Mouse (Mus musculus): ENCODE measurements around the gene Tbl1xr1. TPM values are rescaled to one million over a fixed set of nuclear protein-coding genes. Genes with fewer than 3 reads are reported as not detected.

Gene Tbl1xr1
- polyA plus RNA-seq, 1 experiment from 2014 or later, result 10.7 TPM

DNA sequence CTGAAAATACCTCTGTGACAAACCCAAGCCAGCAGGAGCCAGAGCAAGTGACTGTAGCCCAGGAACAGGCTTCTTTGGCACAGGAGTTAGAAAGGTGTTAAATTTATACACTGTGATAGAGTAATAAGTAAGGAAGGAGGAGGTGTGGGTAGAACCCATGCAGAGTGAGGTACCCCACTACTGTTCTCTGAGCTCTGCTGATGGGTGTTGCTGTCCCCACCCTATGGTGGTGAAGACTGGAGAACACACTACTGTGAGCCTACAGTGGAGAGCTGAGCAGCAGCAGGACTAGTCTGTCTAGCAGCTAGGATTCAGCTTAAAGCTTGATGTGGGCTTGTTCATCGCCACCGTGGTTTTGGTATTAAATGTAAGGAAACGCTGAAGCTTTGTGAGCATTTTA, 86.5 kb downstream of the Tbl1xr1 start:
- WGBS, result over 99% methylated on average over 3 of the region's 3 CpGs
- Histone ChIP-seq H3K27ac (no peak overlapping the region), H3K9ac (ENCODE audit: low read depth, low read length) (no peak overlapping the region), H3K4me3 (replicated peaks; ENCODE audit: low read depth, low read length) (no peak overlapping the region), H3K36me3 (ENCODE audit: insufficient read depth, low read length) (no peaks in the 10 kb centered on the region), H3K27me3 (ENCODE audit: insufficient read depth, low read length) (no peaks in the 10 kb centered on the region), H3K4me1 (replicated peaks; ENCODE audit: insufficient read depth, low read length) (no peaks in the 10 kb centered on the region), H3K9me3 (replicated peaks; ENCODE audit: low read length) (no peaks in the 10 kb centered on the region), H3K4me2 (ENCODE audit: low read length) (no peak overlapping the region)
- ATAC-seq (replicated peaks; ENCODE audit: low FRiP score, low read depth) (no peak), DNase-seq (ENCODE audit: low spot score) (no peak)
- no peak for TF ChIP-seq CTCF (IDR thresholded peaks at IDR 0.05; ENCODE audit: low read depth)

GRCm38 (mm10) chr3:22167856-22168255, 91.4 kb downstream of the Tbl1xr1 start:
- WGBS, result 84% methylated on average over 2 of the region's 2 CpGs
- Histone ChIP-seq H3K27ac (no peak overlapping the region), H3K9me3 (replicated peaks; ENCODE audit: low read length) (no peaks in the 10 kb centered on the region), H3K4me1 (replicated peaks; ENCODE audit: insufficient read depth, low read length) (no peaks in the 10 kb centered on the region; the same call in 1 of the 2 replicates), H3K36me3 (ENCODE audit: insufficient read depth, low read length) (no peaks in the 10 kb centered on the region), H3K4me2 (ENCODE audit: low read length) (no peak overlapping the region), H3K27me3 (ENCODE audit: insufficient read depth, low read length) (no peaks in the 10 kb centered on the region), H3K4me3 (replicated peaks; ENCODE audit: low read depth, low read length) (no peak overlapping the region), H3K9ac (ENCODE audit: low read depth, low read length) (no peak overlapping the region)
- ATAC-seq (replicated peaks; ENCODE audit: low FRiP score, low read depth), result no peak
- TF ChIP-seq CTCF (IDR thresholded peaks at IDR 0.05; ENCODE audit: low read depth), result no peak
- no peak for DNase-seq (ENCODE audit: low spot score)

DNA sequence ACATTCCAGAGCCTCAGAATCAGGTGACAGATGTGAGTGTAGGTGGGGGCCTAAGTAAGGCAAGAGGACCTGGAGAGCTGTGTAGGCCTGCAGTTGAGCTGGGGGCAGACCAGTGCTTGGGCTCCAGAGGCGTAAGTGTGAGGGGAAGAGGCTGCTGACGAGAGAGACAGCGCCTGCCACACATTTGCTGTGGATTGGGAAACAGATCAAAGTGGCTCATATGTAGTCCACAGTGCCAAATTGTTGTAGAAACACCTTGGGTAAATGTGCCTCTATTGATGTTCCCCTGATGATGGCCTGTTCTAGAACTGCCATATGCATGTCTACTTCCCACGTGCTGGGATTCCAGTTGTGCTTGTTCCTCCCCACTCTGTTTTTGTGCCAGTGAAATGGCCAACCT, 92.0 kb downstream of the Tbl1xr1 start:
- H3K4me3 ChIP-seq (replicated peaks; ENCODE audit: low read depth, low read length), result no peak overlapping the region
- H3K4me2 ChIP-seq (ENCODE audit: low read length), result no peak overlapping the region
- 76% methylated on average over 4 of the region's 4 CpGs for WGBS
- no peaks in the 10 kb centered on the region for H3K27me3 ChIP-seq (ENCODE audit: insufficient read depth, low read length)
- H3K9me3 ChIP-seq (replicated peaks; ENCODE audit: low read length), result no peaks in the 10 kb centered on the region
- no peaks in the 10 kb centered on the region; the same call in 1 of the 2 replicates for H3K4me1 ChIP-seq (replicated peaks; ENCODE audit: insufficient read depth, low read length)
- no peak for TF ChIP-seq CTCF (IDR thresholded peaks at IDR 0.05; ENCODE audit: low read depth)
- ATAC-seq (replicated peaks; ENCODE audit: low FRiP score, low read depth) (no peak), DNase-seq (ENCODE audit: low spot score) (no peak)
- no peak overlapping the region for H3K9ac ChIP-seq (ENCODE audit: low read depth, low read length)
- H3K36me3 ChIP-seq (ENCODE audit: insufficient read depth, low read length), result no peaks in the 10 kb centered on the region
- no peak overlapping the region; the same call in 1 of the 2 replicates for H3K27ac ChIP-seq

DNA sequence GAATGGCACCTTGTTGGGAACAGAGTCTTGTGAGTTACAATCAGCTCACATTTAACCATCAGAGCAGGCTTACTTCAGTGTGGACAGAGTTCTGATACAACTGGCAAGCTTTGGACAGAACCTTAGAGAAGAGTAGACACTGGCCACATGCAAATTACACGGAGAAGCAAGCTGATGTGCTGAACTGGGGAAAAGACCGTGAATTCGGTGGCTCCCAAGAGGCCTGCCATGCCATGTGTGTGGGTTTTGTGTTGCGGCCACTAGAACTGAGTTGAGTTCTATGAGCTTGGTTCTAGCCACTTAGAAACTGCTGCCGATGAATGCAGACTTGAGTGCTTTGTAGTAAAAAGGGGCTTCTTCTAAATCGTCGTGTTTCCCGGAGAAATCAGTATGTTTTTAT, 95.1 kb downstream of the Tbl1xr1 start:
- TF ChIP-seq CTCF (IDR thresholded peaks at IDR 0.05; ENCODE audit: low read depth), result no peak
- Histone ChIP-seq H3K27ac (no peak overlapping the region), H3K27me3 (ENCODE audit: insufficient read depth, low read length) (no peaks in the 10 kb centered on the region), H3K9me3 (replicated peaks; ENCODE audit: low read length) (no peaks in the 10 kb centered on the region), H3K4me1 (replicated peaks; ENCODE audit: insufficient read depth, low read length) (no peaks in the 10 kb centered on the region; the same call in 1 of the 2 replicates), H3K36me3 (ENCODE audit: insufficient read depth, low read length) (no peaks in the 10 kb centered on the region), H3K9ac (ENCODE audit: low read depth, low read length) (no peak overlapping the region), H3K4me3 (replicated peaks; ENCODE audit: low read depth, low read length) (no peak overlapping the region), H3K4me2 (ENCODE audit: low read length) (no peak overlapping the region)
- DNase-seq (ENCODE audit: low spot score), result no peak
- WGBS, result 82% methylated on average over 8 of the region's 8 CpGs
- ATAC-seq (replicated peaks; ENCODE audit: low FRiP score, low read depth), result no peak

DNA sequence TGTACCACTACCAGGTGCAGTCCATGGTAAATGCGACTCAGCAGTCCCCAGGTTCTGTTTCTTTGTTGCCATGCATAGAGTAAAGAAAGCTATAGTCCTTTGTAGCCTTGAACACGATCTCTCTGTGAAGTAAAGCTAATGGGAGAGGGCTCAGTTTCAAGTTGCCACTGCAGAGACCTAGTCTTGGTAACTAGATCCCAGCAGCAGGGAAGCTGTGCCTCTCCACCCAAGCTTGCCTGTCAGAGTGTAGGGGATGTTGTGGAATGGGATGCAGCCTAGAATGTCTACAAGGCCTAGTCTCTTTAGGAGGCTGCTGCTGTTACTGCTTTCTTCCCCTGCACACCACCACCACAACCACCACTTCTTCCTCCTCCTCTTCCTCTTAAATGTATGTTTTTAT, 96.0 kb downstream of the Tbl1xr1 start:
- peak; percentile 65 for DNase-seq (ENCODE audit: low spot score)
- no peaks in the 10 kb centered on the region for H3K27me3 ChIP-seq (ENCODE audit: insufficient read depth, low read length)
- no peaks in the 10 kb centered on the region; the same call in 1 of the 2 replicates for H3K4me1 ChIP-seq (replicated peaks; ENCODE audit: insufficient read depth, low read length)
- no peak overlapping the region for H3K9ac ChIP-seq (ENCODE audit: low read depth, low read length)
- TF ChIP-seq CTCF (IDR thresholded peaks at IDR 0.05; ENCODE audit: low read depth), result no peak
- no peak overlapping the region for H3K4me2 ChIP-seq (ENCODE audit: low read length)
- ATAC-seq (replicated peaks; ENCODE audit: low FRiP score, low read depth), result no peak
- no peaks in the 10 kb centered on the region for H3K9me3 ChIP-seq (replicated peaks; ENCODE audit: low read length)
- H3K36me3 ChIP-seq (ENCODE audit: insufficient read depth, low read length), result no peaks in the 10 kb centered on the region
- H3K4me3 ChIP-seq (replicated peaks; ENCODE audit: low read depth, low read length), result no peak overlapping the region
- H3K27ac ChIP-seq, result no peak overlapping the region
- 48% methylated on average over 2 of the region's 2 CpGs for WGBS

- ATAC-seq (replicated peaks; ENCODE audit: low FRiP score, low read depth) (no peak), DNase-seq (ENCODE audit: low spot score) (no peak)
- Histone ChIP-seq H3K27ac (no peak overlapping the region), H3K36me3 (ENCODE audit: insufficient read depth, low read length) (no peaks in the 10 kb centered on the region), H3K4me1 (replicated peaks; ENCODE audit: insufficient read depth, low read length) (no peaks in the 10 kb centered on the region; the same call in 1 of the 2 replicates), H3K4me2 (ENCODE audit: low read length) (no peak overlapping the region), H3K4me3 (replicated peaks; ENCODE audit: low read depth, low read length) (no peak overlapping the region), H3K9ac (ENCODE audit: low read depth, low read length) (no peak overlapping the region), H3K27me3 (ENCODE audit: insufficient read depth, low read length) (no peaks in the 10 kb centered on the region), H3K9me3 (replicated peaks; ENCODE audit: low read length) (no peaks in the 10 kb centered on the region)
- no peak for TF ChIP-seq CTCF (IDR thresholded peaks at IDR 0.05; ENCODE audit: low read depth)
- WGBS, result 91% methylated on average over 5 of the region's 5 CpGs
Measured at GRCm38 (mm10) chr3:22173171-22173570, 96.7 kb downstream of the Tbl1xr1 start.

- H3K4me2 ChIP-seq (ENCODE audit: low read length), result no peak overlapping the region
- 83% methylated on average over 4 of the region's 4 CpGs for WGBS
- no peak overlapping the region for H3K27ac ChIP-seq
- no peaks in the 10 kb centered on the region for H3K36me3 ChIP-seq (ENCODE audit: insufficient read depth, low read length)
- H3K4me3 ChIP-seq (replicated peaks; ENCODE audit: low read depth, low read length), result no peak overlapping the region
- no peaks in the 10 kb centered on the region for H3K9me3 ChIP-seq (replicated peaks; ENCODE audit: low read length)
- H3K9ac ChIP-seq (ENCODE audit: low read depth, low read length), result no peak overlapping the region
- ATAC-seq (replicated peaks; ENCODE audit: low FRiP score, low read depth) (no peak), DNase-seq (ENCODE audit: low spot score) (no peak)
- no peak for TF ChIP-seq CTCF (IDR thresholded peaks at IDR 0.05; ENCODE audit: low read depth)
- H3K4me1 ChIP-seq (replicated peaks; ENCODE audit: insufficient read depth, low read length), result no peaks in the 10 kb centered on the region
- H3K27me3 ChIP-seq (ENCODE audit: insufficient read depth, low read length), result no peaks in the 10 kb centered on the region
Measured at GRCm38 (mm10) chr3:22174232-22174631, 97.8 kb downstream of the Tbl1xr1 start.
